Mouse (Mus musculus) brain, embryonic 14.5 days (tissue): ENCODE measurements at regions not wholly inside any gene's neighbourhood (a gene's known extent, or its start where the extent isn't known, plus 50 kb on each side); places are given as distances from the start of the nearest gene placed in this dataset.

Experiments
- DNase-seq: peaks from one replicate; pipeline ENCODE4 v3.0.0-alpha.2; 2011; ENCODE audit warnings: low read depth
- CTCF ChIP-seq: fragments of 200-500 bp; IDR thresholded peaks from 2 replicates; pipeline ENCODE4 v1.5.1; 2012; ENCODE audit warnings: inconsistent platforms, mild to moderate bottlenecking, moderate library complexity, borderline replicate concordance; ENCODE audit not compliant: insufficient read depth, insufficient read length; ENCODE audit errors: extremely low read depth
- POLR2A ChIP-seq: fragments of 200-500 bp; IDR thresholded peaks from 2 replicates; pipeline ENCODE4 v1.6.1; 2012; ENCODE audit warnings: mild to moderate bottlenecking, inconsistent platforms, borderline replicate concordance; ENCODE audit not compliant: poor library complexity, insufficient read depth, insufficient read length, severe bottlenecking; ENCODE audit errors: extremely low read depth

DNA sequence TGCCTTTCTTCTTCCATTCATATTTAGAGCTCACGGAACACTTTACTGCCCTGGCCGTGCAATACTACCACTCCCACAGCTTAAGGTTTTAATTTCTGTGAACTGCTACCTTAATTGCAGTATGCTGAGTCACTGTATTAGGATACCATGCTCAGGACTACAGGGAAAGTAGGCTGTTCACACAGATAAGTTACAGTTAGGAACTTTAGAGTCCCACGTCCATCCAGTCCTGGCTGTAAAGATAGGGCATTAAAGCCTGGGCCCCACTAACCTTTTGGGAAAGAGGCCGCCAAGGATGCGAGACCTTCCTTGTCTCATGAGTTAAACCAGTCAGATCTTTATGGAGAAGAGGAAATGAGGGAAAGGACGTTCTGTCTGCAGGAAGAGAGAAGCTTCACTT, 574.6 kb downstream of the Stpg2 start:
- DNase-seq: no peak
- TF ChIP-seq POLR2A: no peak
- TF ChIP-seq CTCF: no peak

DNA sequence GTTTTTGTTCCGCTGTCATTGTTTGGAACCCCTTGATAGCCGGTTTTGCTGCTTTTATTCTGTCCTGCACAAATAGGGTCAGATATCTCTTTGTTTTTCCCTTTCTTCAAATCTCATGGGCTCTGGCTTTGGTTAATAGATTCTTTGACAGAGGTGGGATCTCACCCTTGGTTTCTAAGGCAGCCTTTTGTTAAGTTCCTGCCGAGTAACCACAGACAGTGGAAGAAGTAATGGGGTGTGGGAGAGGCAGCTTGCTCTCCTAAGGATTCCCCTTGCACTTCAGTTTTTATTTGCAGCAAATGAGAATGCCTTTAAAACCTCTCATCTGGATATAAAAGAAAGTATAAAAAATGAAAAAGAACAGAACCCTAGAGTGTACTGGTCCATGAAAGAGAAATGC, 577.9 kb downstream of the Stpg2 start:
- peak; percentile 24 for DNase-seq
- no peak for TF ChIP-seq CTCF
- TF ChIP-seq POLR2A: no peak

DNA sequence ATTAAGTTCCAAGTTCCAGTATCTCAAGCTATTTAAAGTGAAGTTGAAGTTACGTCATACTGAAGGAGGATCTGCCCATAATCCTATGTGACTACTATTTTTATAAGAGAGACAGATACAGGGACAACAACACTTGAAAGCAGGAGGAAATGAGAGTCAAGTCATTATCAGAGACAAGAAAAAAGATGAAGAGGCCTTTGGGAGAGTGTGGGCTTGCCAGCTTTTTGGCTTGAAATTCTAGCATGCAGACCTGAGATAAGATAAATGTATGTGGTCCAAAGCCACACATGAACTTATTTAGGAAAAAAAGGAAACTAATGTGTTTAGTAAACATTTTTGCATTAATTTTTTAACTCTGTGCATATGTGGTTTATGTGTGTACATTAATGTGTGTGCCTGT, 581.0 kb downstream of the Stpg2 start:
- no peak for TF ChIP-seq CTCF
- TF ChIP-seq POLR2A: no peak
- DNase-seq: no peak

GRCm38 (mm10) chr3:139788854-139789253, 583.4 kb downstream of the Stpg2 start:
- DNase-seq: no peak
- TF ChIP-seq CTCF (no peak), POLR2A (no peak)

DNA sequence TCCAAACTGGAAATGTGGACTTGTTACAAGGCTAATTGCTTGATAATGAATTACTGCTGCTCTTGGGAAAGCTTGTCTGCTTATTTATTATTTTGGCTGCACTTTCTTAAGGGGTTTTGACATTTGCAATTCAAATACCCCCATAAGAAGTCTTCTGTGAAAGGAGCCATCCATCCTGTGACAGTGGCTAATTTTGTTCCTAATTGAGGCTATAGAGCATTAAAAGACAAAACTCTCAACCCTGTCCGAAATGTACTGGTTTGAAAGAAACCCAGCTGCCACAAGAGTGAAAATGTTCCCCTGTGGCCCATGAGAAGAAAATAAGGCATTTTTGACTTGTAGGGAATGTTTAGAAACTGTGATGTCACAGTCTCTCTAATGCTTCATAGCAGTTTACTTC, 591.2 kb downstream of the Stpg2 start:
- DNase-seq: peak; percentile 82

GRCm38 (mm10) chr3:139799059-139799458, 593.6 kb downstream of the Stpg2 start:
- peak; percentile 72 for DNase-seq

More for the DNA sequence above, 591.2 kb downstream of the Stpg2 start:
- TF ChIP-seq CTCF: no peak
- no peak for TF ChIP-seq POLR2A

DNA sequence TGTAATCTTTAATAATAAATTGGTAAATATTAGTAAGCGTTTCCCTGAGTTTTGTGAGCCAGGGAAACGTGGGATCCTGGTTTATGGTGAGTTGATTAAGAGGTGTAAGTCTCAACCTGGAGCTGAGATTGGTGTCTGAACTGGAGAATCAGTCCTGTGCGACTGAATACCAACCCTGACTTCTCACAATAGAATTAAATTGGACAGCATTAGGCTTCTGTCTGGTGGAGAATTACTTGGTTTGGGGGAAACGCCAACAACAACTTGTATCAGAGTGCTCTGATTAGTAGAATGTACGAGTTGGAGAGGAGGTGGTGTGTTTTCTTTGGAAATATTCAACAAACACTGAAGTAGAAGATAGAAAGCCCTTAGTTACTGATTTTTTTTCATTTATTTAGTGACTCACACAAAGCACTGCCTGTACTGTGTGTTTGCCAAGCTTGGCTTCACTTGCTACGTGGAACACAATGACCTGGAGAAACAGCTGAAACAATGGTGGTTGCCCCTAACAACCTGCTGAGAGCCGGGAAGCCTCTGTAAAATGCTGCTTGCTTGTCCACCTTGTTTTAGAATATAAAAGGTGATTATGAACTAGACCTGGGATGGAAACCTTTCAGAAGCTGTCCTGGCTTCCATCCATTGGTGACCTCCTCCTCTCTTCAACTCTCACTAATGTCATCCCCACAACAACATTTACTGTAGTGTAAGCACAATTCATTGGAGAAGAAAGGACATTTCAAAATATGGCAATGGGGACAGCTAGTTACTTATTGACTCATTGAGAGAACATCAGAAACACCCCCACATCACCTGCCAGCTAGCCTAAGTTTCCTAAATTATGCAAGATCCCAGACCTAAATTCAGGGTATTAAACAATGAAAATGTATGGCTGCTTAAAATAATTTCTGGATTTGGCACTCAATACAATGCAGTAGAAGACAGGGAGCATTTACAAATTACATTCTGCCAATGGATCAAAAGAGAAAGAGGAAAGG, 597.5 kb downstream of the Stpg2 start:
- peak; percentile 76 for DNase-seq
- TF ChIP-seq CTCF: no peak
- TF ChIP-seq POLR2A: no peak

More at GRCm38 (mm10) chr3:139799059-139799458, 593.6 kb downstream of the Stpg2 start:
- TF ChIP-seq CTCF (no peak), POLR2A (no peak)

DNA sequence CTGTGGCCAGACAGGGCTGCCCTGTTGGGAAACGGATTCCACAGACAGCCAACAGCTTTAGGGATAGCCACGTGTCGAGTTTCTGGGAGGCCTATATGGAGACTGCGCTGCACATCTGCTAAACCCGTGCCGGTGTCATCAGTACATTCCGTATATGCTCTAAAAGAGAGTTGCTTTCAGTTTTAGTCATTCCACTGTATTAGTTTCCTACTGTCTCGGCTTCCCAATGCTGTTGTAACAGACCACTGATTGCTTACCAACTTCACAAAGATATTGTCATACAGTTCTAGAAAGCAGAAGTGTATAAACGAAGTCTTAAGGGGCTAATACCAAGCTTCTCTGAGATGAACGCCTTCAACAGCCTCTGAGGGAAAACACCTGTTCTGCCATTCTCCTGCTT, 622.5 kb downstream of the Stpg2 start:
- no peak for DNase-seq
- no peak for TF ChIP-seq POLR2A
- no peak for TF ChIP-seq CTCF

DNA sequence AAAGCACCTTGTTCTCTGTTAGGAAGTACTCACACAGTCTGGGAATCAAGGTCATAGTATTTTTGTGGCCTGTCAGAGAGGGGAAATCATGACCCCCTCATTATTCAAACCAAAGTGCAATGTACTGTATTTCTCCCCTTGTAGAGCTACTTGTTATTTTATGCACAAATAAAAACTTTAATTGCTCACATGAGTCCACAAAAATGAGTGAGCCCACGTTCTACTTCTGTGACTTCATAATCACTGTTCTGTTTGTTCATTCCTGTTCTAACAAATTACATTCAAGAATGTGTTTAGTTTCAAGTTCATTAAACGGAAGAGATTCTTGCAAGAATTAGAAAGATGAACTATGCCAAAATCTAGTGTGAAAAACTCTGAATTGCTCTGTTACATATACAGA, 623.1 kb downstream of the Stpg2 start:
- TF ChIP-seq CTCF (no peak), POLR2A (no peak)
- no peak for DNase-seq

DNA sequence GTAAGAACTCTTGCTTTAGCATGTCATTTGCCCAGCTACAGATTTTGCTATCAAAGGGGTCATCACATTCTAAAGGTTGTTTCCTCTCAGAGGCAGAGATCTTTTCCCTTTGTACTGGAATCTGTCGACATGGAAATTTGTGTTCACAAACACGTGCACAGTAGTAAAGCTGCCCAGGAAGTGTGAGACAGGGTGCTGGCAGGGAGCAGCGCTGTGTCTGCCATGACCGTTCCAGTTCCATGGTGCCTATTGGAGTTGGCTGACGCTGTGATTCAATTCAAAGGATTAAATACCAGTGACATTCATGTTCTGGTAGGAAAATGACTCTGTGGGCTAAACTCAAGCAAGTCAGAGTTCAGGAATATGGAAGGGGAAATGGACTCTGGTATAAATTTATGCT, 627.1 kb downstream of the Stpg2 start:
- no peak for TF ChIP-seq POLR2A
- TF ChIP-seq CTCF: no peak
- peak; percentile 39 for DNase-seq

GRCm38 (mm10) chr3:139842015-139842414, 636.5 kb downstream of the Stpg2 start:
- TF ChIP-seq POLR2A (no peak), CTCF (no peak)
- DNase-seq: no peak
